Mouse (Mus musculus) mammary gland, adult 2 months (tissue): ENCODE measurements around the gene Raver1. TPM values are rescaled to one million over a fixed set of nuclear protein-coding genes. Genes with fewer than 3 reads are reported as not detected.

Source experiments
- polyA plus RNA-seq: library from polyadenylated mRNA; depleted of rRNA; stranded (reverse); fragments of >200 nt; gene quantifications from 2 replicates; pipeline ENCODE4 v1.2.3, GENCODE M21; 2012; ENCODE audit warnings: low replicate concordance; rRNA removed

Raver1 gene
- 50.6 and 85.3 TPM in 2 replicates for polyA plus RNA-seq

GRCm38 (mm10) chr9:21091707-21092320 lies at the start of gene Raver1, which contains the start of gene Gm38431:
Gene Raver1 (minus strand): TSS chr9:21092008.
Gene Gm38431 (minus strand): TSS chr9:21091997.

DNA sequence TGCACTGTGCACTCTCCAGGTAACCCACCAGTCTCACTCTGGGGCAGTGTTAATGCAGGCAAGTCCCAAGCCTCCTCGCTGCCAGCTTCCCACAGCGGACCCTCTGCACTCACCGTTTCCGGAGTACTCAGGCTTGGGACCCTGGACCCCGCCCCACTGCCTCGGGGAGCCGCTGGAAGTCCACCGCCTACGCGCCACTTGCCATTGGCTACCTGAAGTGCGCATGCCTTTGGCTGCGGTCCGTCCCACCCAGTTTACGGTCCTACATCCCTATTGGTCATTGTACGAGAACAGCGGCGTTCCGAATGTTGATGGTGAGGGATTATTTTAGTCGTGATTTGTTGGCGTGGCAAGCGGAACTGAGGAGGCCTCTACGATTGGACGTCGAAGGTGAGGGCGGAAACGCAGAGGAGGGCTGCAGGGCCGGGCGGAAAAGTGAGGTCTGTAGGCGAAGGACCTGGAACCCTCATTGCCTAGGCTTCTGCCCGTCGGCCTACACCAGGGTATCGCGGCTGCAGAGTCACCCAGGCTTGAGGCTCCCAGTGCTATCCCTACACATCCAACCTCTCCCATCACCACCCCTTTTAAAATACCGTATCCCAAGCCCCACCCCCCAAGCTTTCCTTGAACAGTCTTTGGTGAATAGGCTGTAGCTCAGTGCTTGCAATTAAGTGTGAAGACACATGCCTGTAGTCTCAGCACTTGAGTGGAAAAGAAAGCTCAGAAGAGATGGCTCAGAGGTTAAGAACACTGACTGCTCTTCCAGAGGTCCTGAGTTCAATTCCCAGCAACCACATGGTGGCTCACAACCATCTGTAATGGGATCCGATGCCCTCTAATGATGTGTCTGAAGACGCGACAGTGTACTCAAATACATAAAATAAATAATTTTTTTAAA lies 39.5 kb upstream of the Raver1 start, which contains the start of gene Tyk2:
Tyk2 (minus strand) TSS at position 185 of the 898 bp plus-strand sequence.

DNA sequence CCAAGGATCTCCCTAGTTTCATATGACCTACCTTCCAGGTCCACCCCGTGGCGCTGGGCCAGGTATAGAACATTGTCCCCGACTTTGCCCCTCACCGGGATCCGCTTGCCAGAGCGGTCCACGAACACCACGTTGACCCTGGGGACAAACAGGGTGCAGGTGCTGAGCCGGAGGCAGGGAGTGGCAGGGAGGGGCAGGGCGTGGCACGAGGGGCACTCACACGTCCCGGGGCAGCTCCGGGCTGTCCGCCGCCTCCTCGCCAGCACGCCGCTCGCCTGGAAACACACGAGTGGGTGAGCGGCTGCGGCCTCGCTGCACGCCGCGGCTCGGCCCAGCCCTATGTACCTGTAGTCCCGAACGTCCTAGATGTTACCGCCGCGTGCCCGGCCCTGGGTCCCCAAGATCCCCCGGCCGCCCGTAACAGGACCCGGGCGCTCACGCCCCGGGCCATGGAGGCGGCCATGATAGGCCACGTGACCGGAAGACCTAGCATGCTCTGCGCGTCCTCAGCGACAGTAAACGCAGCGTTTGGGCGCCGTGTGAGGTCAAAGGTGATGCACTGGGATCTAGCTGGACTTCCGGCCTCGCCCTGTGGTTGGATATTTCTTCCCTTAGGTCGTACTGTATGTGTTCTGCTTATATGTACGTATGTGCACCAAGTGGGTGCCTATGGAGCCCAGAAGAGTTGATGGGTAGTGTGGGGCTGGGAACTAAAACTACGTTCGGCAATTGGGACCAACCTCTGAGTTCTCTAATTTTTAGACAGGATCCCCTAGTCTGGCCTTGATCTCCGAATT lies 18.6 kb downstream of the Raver1 start, which contains the start of the genes Gm49373 and Fdx1l:
Gm49373 (minus strand) TSS at position 53 of the 797 bp plus-strand sequence.
Fdx1l (minus strand) TSS at position 571 of the 797 bp plus-strand sequence.

GRCm38 (mm10) chr9:21067006-21067684 lies 24.7 kb downstream of the Raver1 start, which contains the start of gene Zglp1:
Gene Zglp1 (minus strand): TSS chr9:21067093.

GRCm38 (mm10) chr9:21031896-21032351 lies 59.9 kb downstream of the Raver1 start, which contains the start of gene Icam5:
Gene Icam5 (plus strand): TSS chr9:21032073.

DNA sequence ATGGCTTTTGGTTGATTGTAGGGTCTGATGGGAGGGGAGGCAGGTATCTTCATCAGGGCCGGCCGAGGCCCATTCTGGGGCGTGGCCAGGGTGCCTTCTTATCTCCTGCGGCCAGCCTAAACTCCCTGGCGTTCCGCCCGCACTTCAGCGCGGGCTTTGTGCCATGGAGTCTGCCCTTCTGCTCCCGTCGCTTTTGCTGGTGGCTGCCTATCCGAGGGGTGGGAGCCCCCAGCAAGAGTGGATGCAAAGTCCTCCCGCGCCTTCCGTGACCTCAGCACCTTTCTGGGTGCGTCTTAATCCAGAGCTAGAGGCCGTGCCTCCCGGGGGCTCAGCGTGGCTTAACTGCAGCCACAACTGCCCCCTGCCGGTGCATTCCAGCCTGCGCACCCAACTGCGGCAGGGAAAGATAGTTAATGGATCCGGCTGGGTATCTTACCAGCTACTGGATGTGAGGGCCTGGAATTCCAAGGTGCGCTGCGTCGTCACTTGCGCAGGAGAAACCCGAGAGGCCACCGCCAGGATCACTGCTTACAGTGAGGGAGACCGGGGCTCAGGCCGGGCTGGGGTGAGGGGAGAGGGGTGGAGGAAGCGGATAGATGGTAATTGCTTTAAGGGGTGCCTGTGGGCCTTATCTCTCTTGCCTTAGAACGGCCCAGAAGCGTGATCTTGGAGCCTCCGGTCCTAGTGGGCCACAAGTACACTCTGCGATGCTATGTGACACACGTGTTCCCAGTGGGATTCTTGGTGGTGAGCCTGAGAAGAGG lies 62.3 kb downstream of the Raver1 start, which contains the start of gene Icam4:
Icam4 (plus strand) TSS at position 83 of the 764 bp plus-strand sequence.

Other genes starting within 250 kb of the Raver1 start
- gene A230050P20Rik, start 223.4 kb downstream of the Raver1 start, polyA plus RNA-seq: 84.0 and 147 TPM in 2 replicates
- gene Angptl6, start 212.3 kb downstream of the Raver1 start, polyA plus RNA-seq: 7.2 and 8.4 TPM in 2 replicates
- 50.9 and 110 TPM in 2 replicates for gene Ppan, start 203.8 kb downstream of the Raver1 start, polyA plus RNA-seq
- 83.8 and 108 TPM in 2 replicates for gene Eif3g, start 193.4 kb downstream of the Raver1 start, polyA plus RNA-seq
- 22.5 and 37.3 TPM in 2 replicates for gene Dnmt1, start 132.1 kb downstream of the Raver1 start, polyA plus RNA-seq
- gene S1pr2, start 115.2 kb downstream of the Raver1 start, polyA plus RNA-seq: 16.7 and 18.1 TPM in 2 replicates
- 121 and 137 TPM in 2 replicates for gene Mrpl4, start 89.3 kb downstream of the Raver1 start, polyA plus RNA-seq
- 38.8 and 51.8 TPM in 2 replicates for gene Icam1, start 76.0 kb downstream of the Raver1 start, polyA plus RNA-seq
- gene Icam4, start 62.6 kb downstream of the Raver1 start, polyA plus RNA-seq: 0.84 and 1.0 TPM in 2 replicates
- gene Icam5, start 59.9 kb downstream of the Raver1 start, polyA plus RNA-seq: 0.50 and 1.5 TPM in 2 replicates
- not detected in 2 replicates for gene Zglp1, start 24.9 kb downstream of the Raver1 start, polyA plus RNA-seq
- gene Gm49373, start 18.9 kb downstream of the Raver1 start, polyA plus RNA-seq: 0.12 and 0.17 TPM in 2 replicates
- gene Fdx1l, start 18.4 kb downstream of the Raver1 start, polyA plus RNA-seq: 48.8 and 76.4 TPM in 2 replicates
- gene Gm38431, start within 50 bp of the Raver1 start, polyA plus RNA-seq: 2.9 and 25.7 TPM in 2 replicates
- gene Tyk2, start 39.2 kb upstream of the Raver1 start, polyA plus RNA-seq: 37.7 and 50.2 TPM in 2 replicates
- gene Cdc37, start 58.0 kb upstream of the Raver1 start, polyA plus RNA-seq: 40.9 and 42.1 TPM in 2 replicates
- gene Pde4a, start 73.7 kb upstream of the Raver1 start, polyA plus RNA-seq: 15.3 and 24.3 TPM in 2 replicates
- 76.5 and 140 TPM in 2 replicates for gene Keap1, start 147.4 kb upstream of the Raver1 start, polyA plus RNA-seq
- 2.3 and 3.1 TPM in 2 replicates for gene S1pr5, start 156.4 kb upstream of the Raver1 start, polyA plus RNA-seq
- 40.1 and 41.1 TPM in 2 replicates for gene Atg4d, start 173.3 kb upstream of the Raver1 start, polyA plus RNA-seq
- 15.0 and 28.0 TPM in 2 replicates for gene Kri1, start 196.0 kb upstream of the Raver1 start, polyA plus RNA-seq
- 35.4 and 64.8 TPM in 2 replicates for gene Cdkn2d, start 199.4 kb upstream of the Raver1 start, polyA plus RNA-seq
- gene Ap1m2, start 220.3 kb upstream of the Raver1 start, polyA plus RNA-seq: 13.0 and 16.7 TPM in 2 replicates
- 95.6 and 161 TPM in 2 replicates for gene Slc44a2, start 228.7 kb upstream of the Raver1 start, polyA plus RNA-seq